Mouse (Mus musculus): ENCODE data around the gene Pcbd2.

The Pcbd2 gene

DNA sequence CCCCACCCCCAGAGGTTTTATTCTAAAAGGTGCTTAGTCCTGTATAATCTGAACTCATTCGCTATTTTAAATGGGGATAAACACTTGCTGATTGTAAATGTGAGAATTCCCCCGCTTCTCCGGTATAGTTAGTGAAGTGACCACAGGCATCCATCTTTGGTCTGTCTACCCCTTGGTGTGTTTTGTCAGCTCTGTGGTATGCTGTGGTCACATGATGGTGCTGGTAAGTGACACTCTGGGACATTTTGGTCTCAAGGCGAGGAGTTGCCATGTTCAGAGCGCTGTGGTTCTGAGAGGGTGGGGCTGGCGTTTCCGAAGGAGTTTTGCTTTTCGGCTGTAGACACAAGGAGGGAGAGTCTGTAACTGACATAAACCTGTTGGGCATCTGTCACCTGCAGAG, 10.7 kb downstream of the Pcbd2 start:
- no peak for DNase-seq

DNA sequence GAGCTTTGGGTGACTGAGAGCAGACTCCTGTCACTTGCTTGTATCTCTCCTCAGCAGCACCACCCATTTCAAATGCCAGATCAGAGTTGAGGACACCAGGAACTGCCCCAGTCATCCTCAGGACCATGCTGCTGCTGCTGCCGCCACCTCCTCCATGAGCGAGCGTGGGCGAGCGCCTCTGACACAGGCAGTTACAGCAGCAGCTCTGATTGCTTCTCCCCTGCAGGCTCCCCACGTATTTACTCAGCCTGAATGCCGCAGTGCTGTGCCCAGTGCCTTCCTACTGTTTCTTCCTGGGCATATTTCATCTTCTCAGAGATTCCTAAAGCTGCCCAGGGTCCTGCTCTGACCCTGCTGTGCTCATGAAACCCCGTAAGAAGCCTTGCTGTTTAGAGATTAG, 15.1 kb downstream of the Pcbd2 start:
- no peak for DNase-seq

DNA sequence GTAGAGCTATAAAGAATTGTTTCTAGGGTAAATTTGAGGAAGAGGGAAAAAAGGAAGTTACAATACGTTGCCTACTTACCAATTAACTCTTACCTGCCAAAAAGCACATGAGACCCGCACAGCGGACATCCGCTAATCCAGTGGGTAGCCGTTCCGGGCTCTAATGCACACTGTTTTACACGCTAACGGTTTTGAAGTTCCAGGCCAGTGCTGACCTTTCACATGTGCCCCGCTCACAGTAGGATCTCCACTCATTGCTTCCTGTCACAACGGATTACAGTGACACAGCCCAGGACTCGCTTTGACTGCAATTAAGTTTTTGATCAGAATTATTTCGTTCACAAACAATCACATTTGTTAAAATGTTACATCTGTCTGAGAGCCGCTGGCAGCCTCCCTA, 27.2 kb downstream of the Pcbd2 start:
- no peak for DNase-seq

DNA sequence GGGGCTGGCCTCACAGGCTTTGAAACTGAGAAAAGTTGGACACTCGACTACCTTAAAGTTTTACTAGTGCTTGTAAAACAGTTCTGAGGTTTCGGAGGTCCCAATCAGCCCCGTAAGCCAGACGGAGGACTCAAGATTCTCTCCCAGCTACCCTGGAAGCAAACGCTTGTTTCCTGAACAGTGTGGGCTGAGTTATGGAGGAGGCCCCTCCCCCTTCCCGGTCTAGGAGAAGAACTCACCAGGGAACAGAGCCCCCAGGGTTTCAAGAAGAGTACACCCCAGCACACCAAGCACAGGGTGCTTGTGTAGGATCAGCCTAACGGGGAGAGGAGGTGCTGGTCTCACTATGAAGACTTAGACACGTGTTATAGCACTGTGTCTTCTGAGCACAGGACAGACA, 29.6 kb downstream of the Pcbd2 start:
- DNase-seq, result no peak

DNA sequence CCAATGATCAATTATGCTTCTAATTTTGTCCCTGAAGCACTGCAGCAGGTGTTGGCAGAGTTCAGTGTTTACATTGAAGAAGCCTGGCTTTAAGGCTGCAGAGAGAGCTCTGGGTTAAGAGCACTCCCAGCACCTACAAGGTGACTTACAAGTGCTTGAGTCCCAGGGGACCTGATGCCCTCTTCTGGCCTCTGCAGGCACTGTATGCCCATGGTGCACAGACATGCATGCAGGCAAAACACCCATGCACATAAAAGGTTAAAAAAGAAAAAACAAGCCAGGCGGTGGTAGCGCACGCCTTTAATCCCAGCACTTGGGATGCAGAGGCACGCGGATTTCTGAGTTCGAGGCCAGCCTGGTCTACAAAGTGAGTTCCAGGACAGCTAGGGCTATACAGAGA, 30.5 kb downstream of the Pcbd2 start:
- no peak for DNase-seq

DNA sequence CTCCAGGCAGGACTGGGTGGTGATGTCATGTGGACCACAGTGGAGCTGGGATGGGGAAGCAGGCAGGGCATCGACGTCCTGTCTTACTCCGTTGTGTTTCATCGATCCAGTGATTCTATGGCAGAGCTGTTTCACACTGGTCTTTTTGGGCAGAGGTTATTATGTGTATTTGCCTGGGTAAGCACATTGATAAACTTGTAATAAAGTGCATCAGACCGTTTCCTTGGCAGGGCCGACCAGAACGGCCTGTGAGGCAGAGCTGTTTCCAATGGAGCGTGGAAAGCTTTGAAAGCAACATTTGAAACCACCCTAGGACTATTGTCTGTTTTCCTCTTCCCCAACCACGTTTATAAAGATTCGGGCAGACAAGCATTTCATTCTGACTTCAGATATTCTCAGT, 33.4 kb downstream of the Pcbd2 start:
- no peak for DNase-seq

DNA sequence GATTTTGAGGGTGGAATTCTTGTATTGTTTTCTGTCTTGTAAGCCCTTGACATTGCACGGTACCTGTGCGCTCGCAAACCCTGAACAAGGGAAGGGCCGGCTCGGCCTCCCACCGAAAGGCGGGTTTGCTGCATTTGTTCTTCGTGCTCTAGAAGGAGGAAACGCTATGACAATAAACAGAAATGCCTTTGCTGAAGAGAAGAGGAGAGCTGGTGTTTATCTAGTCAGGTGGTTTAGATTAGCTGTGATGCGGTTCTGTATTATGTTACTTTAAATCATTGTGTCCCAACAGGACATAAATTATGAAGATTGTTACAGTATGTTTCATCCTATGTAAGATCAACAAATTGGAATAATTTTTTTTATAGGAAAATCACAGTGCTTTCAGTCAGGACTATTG, 34.3 kb downstream of the Pcbd2 start:
- DNase-seq, result no peak

DNA sequence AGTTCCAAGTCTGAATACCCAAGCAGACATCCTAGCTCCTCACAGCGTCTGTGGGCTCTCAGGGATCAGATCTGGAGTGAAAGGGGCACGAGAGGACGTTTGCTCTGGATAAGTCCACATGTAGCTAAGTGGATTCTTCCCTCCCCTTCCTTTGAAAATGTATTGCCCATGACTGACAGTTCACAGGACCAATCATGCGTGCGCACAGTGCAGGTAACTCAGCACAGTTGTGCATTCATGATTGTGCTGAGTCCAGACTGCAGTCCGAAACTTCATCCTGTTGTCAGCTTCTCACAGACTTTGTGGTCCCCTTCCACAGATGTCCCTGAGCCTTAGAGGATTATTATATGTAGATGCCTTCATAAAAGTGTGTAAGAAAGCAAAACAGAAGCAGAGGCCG, 47.2 kb downstream of the Pcbd2 start:
- DNase-seq, result no peak

DNA sequence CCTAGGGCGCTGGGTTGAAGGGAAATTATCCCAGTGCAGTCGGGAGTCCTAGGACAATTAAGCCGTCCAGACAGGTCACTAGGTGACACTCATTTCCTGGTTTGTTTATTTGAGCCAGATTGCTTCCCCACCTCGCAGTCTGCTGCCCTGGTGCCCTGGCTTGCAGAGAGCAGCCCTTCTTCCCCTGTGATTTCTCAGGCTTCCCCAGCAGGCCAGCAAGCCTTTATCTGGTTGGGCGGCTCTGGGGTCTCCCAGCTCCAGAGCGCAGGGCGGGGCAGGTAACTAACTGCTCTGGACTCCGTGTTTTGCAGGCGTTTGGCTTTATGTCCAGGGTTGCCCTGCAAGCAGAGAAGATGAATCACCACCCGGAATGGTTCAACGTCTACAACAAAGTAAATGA, 47.9 kb downstream of the Pcbd2 start:
- DNase-seq, result no peak

DNA sequence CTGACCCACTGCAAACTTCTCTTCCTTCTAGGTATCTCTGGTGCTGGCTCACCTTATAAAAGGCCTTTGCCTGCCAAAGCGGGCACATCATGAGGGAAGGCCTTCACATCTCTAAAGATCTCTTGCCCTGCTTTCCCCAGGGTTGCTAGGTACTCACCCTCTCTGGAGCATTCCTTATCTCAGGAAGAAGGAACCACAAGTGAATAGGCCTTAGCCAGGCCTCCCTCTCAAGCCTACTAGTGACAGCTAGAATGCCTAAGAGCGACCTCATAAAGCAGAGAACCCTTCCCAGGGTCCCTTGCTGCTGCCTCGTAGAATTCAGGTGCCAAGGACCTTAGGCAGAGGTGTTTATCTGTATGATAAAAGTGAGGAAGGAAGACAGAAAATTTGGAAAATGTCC, 57.1 kb downstream of the Pcbd2 start, which contains the start of gene Catsper3:
Catsper3 (plus strand) TSS at position 301 of the 400 bp plus-strand sequence.
- DNase-seq, result no peak

DNA sequence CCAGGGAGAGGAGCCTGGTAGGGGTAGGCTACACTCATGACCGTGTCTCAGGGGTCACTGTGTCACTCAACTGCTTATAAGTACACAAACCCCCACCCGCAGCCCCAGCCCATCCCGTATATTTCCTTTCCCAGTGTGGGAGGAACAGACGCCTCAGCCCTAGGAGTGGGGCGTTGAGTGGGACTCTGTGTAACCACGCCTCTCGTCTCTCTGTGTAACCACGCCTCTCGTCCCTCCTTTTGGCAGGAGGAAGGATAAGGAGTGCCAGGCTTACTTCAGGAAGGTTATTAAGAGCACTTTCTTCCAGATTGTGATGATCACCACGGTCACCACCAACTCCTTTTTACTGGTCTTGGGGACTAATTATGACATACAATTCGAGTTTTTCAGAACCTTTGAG, 59.0 kb downstream of the Pcbd2 start:
- no peak for DNase-seq

DNA sequence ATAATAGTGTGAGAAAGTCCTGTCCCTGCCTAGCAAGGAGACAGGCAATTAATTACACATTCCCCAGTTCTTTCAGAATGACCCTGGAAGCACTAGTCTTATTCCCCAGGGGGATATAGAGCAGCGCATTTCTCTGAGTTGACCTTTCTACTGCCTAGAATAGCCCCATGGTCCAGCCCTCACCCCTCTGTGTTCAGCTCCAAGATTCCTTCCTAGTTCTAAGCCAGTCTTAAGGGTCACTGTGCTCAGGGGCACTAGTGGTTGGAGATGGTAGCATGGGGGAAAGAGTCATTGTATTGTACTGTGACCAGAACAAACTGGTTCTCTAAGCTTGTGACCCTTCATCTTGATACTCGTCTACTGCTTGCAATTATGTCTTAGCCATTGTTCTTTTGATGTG, 74.1 kb downstream of the Pcbd2 start:
- no peak for DNase-seq

DNA sequence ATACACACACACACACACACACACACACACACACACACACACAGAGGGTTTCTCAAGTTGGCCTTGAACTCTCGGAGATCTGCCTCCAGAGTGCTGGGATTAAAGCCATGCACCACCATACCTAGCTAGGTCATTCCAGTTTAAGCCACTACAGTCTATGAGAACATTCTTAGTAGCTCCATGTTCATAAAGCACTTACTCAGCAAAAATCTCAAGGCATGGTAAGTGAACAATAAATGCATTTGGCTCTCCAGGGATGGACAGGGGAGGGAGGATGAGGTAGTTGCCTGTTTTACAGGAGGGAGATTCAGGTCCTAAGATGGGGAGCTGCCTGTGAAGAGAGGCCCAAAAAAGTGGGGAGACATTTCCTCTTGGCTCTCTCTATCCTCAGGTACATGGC, 76.8 kb downstream of the Pcbd2 start:
- no peak for DNase-seq

DNA sequence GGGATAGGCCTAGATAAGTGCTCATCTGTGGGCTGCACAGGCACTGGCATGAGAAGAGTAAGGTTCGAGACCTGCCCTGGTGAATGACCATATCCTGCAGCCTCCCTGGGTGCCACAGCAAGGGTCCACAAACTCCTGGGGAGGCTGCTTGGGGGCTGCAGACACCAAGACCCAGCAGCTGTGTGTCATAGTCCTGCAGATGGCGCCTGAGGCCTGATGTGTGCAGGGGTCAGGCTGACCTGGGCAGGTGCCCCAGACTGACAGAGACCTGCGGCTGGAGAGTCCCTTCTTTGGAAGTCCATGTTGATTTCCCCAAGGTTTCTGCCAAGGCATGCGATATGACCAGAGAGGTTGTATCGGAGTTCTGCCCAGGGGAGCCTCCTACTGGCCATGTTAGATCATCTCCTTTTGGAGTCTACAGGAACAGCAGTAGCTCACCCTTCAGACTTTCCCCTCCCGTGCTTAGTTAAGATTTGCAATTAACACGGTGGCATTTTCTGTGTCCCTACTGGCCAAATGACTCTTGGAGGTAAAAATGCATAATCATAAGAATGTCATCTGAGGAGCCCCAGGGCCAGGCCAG, 82.0 kb downstream of the Pcbd2 start:
- no peak for DNase-seq

DNA sequence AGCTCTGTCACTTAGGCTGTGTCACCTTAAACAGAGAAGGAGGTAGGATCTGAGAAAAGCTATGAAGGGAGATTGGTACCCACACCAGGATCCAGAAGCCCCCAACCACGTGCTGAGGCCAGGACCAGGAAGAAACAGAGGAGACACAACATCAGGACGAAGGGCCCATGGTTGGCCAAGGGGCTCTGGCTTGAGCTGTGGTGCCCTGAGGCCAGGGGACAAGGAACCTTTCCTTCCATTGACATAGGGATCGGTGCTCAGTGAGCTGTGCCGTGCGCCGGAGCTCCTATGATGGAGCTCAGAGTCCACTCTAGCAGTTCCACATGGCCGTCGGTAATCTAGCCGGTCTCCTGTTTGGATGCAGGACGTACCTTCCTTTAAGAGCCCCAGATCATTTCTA, 82.5 kb downstream of the Pcbd2 start:
- no peak for DNase-seq

DNA sequence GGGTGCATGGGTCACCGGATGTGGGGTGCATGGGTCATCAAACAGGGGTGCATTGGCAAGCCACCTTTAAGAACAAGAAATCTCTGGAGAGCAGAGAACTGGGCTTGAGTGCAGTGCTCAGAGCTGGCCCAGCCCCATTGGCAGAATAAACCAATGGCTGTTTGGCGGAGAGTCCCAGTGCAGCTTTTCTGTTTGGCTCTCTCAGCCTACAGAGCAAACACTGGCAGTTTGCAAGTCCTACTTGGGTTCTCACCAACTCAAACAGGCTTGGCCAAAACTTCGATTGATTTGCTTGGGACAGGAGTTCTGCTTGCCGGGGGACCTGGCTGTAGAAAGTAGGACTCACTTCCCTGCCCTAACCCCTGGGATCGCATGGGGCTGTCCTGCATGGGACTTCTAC, 83.8 kb downstream of the Pcbd2 start:
- DNase-seq, result no peak

DNA sequence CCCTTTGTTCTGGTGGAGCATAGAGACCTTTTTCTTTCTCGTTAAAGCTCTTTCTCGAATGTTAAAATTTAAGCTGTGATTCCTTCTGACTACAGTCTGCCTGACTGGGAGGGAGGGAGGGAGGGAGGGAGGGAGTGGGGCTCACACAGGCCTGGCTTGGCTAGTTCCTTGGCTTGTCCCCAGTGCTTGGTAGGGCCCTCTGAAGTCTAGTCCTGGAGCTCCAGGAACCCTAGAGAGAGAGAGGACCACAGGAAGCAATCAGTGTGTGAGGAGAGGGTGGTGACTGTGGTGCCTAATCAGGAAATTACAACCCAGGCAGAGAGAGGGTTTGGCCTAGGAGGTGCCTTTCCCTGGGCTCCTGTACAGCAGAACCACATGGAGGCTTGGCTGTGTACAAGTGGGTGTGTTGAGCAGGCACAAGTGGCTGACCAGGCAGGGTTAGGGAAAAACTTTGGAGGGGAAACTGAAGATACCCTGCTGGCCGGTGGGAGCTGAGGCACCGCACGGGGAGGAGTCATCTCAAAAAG, 86.4 kb downstream of the Pcbd2 start:
- DNase-seq, result no peak

DNA sequence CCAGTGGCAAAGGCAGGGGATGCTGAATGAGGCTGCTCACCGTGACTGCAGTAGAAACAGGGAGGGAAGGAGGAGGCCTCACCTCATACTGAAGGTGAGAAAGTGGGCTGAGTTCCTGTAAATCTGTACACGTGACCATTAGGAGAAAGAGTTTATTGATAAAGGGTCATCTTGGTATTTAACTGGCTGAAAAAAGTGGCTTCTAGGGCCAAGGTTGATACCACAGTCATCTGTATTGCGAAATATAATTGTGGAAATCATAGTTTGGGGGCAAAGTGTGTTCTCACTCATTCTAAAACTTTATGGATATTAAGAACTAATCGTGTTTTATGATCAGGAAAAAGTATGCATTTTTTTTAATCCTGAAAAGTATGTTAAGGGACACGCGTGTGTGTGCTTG, 87.7 kb downstream of the Pcbd2 start:
- DNase-seq, result no peak

DNA sequence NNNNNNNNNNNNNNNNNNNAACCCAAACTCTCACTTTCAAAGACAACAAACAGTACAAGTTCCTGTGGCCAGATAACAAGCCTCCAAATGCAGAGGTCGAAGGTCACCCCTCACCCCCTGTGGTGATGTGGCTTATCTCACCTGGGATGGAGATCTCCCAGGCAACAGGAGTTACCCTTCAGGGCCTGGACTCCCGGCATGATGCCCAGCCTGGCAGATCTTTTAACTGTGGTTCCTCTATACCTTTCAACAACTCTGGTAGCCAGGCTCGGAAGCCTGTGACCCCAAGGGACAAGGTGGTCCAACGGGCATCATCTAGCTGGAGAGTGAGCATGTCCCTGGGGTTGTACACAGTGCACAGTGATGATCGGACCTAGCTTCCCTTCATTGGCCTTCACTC, 95.3 kb downstream of the Pcbd2 start:
- no peak for DNase-seq

DNA sequence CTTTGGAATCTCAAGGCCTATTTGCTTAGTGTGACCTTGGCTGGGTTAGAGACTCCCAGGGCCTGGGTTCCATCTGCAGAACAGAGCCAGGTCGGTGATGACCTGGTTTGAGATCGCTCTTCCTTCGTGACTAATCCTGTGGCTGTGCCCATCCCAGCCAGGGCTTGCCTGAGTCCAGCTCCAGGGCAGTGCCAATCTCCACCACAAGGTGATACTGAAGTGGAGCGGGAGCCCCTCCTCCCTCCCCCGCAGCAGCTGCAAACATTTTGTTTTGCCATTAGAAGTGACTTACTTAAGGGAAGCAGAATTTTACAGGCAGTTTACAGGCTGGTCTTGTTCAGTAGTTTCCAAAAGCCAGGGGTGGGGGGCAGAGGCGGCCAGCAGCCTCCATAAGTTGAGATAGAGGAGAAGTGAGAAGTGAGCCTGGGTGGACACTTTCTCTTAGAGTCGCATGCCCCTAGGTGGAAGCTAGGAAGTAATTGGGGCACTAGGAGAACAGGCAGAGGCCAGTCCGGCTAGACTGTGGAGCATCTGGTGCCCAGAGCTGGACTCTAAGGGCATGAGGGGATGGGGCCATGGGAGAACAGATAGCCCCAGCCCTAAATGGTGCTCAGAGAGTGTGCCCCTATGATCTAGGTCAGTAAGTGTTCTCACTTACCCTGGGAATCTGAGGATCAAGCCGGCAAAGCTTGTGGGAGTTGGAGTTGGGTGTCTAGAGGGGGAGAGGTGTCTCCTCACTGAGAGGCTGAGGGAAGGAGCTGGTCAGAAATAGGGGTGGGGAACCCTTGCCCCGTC, 97.2 kb downstream of the Pcbd2 start:
- no peak for DNase-seq

DNA sequence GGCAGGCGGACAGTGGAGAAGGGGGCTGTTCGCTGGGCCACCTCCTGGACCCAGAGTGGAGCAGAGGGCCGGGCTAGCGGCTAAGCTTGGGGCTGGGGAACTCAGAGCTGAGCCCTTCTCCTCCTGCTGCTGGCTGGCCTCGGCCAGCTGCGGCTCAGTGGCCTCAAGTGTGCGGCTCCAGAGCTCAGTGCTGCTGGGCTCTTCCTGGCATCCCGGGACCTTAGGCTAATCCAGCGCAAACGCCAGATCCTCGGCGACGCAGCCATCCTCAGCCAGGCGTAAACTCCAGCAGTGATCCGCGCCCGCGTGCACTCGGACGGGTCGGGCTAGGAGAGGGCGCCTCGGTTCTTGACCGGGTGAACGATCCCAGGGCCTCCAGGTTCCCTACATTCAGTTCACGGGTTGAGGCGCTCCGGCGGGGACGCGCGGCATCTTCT, 98.1 kb downstream of the Pcbd2 start:
- DNase-seq, result no peak

DNA sequence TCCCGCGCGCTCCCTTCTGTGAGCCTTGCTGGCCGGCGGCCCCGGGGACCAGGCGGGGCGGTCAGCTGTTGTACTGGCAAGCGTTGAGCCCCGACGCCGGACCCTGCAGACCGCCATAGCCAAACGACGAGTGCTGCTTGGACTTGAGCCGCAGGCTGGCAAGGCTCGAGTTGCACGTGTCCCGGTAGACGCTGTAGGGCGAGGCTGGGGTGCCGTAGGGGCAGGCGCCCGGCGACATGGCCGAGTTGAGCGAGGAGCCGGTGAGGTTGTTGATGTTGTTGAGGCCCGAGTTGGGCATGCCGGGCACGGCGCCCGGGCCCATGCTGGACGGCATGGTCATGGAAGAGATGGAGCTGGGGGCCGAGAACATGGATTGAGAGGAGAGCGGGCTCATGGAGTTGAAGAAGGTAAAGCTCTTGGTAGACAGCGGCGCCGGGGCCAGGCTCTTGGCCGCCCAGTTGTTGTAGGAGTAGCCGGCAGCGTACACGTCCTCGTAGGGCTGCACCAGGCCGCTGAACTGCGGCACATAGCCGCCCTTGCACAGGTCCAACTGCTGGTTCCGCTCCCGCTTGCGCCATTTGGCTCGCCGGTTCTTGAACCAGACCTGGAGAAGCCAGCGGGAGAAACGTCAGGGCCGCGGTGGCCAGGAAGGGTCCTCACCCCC, 99.0 kb downstream of the Pcbd2 start:
- no peak for DNase-seq
